Mouse (Mus musculus): Measurements from ENCODE around the gene Ceacam18.
"Not testable (repeated sequence)": the region's sequence is repeated elsewhere in the genome, so short reads cannot be mapped to it uniquely, and the experiment has no call there.

DNA sequence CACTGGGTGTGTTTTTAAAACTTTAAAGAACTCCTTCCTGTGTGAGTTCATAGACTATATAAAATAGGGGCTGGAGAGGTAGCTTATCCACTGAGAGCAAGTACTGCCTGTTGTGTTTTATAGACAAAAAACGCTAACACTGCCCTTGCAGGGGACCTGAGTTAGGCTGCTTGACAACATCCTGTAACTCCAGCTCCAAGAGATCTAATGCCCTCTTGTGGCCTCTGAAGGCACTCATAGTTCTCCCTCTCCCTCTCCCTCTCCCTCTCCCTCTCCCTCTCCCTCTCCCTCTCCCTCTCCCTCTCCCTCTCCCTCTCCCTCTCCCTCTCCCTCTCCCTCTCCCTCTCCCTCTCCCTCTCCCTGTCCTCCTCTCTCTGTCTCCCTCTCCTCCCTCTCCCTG, 48.0 kb downstream of the Ceacam18 start:
- TF ChIP-seq CTCF (IDR thresholded peaks at IDR 0.05; ENCODE audit: low read depth): peak; percentile 33
- TF ChIP-seq EP300 (IDR thresholded peaks at IDR 0.05; ENCODE audit: low read depth): not testable (repeated sequence)
